Mouse (Mus musculus) midbrain, postnatal 0 days (tissue): ENCODE data around the gene Ttc6. TPM values are rescaled to one million over a fixed set of nuclear protein-coding genes. Genes with fewer than 3 reads are reported as not detected.

Source experiments
- ATAC-seq: fragments of 200-750 bp; cut with Nextera tagmentation; 2 replicates; pipeline ENCODE4 v1.8.0; 2017; ENCODE audit warnings: moderate number of reproducible peaks, mild to moderate bottlenecking, moderate TSS enrichment, moderate library complexity; ENCODE audit not compliant: low FRiP score
- DNase-seq: peaks from one replicate; pipeline ENCODE4 v3.0.0-alpha.2; 2015; ENCODE audit warnings: low spot score
- H3K27ac ChIP-seq: fragments of 300-500 bp; sonication (generic); 2 replicates; pipeline ENCODE4 v1.5.1; 2014; ENCODE audit warnings: low read depth, mild to moderate bottlenecking, low read length, mixed read lengths
- H3K27me3 ChIP-seq: fragments of 300-500 bp; sonication (generic); 2 replicates; pipeline ENCODE4 v1.6.1; 2014; ENCODE audit warnings: low read length, control low read depth, mixed read lengths; ENCODE audit not compliant: insufficient read depth
- H3K36me3 ChIP-seq: fragments of 300-500 bp; sonication (generic); 2 replicates; pipeline ENCODE4 v1.6.1; 2014; ENCODE audit warnings: low read length, control low read depth, mixed read lengths; ENCODE audit not compliant: insufficient read depth
- H3K4me1 ChIP-seq: fragments of 300-500 bp; sonication (generic); 2 replicates; pipeline ENCODE4 v1.6.1; 2014; ENCODE audit warnings: mild to moderate bottlenecking, control low read depth, antibody characterized with exemption, low read length, mixed read lengths; ENCODE audit not compliant: insufficient read depth
- H3K4me2 ChIP-seq: fragments of 300-500 bp; sonication (generic); 2 replicates; pipeline ENCODE4 v1.6.1; 2014; ENCODE audit warnings: low read depth, mild to moderate bottlenecking, low read length, mixed read lengths; ENCODE audit not compliant: poor library complexity, severe bottlenecking
- H3K4me3 ChIP-seq: fragments of 300-500 bp; sonication (generic); 2 replicates; pipeline ENCODE4 v1.5.1; 2014; ENCODE audit warnings: low read depth, mild to moderate bottlenecking, low read length, moderate library complexity
- H3K9ac ChIP-seq: fragments of 300-500 bp; sonication (generic); replicated peaks from 2 replicates; pipeline ENCODE4 v1.6.1; 2014; ENCODE audit warnings: mild to moderate bottlenecking, low read length, moderate library complexity, mixed read lengths; ENCODE audit not compliant: poor library complexity, severe bottlenecking
- H3K9me3 ChIP-seq: fragments of 300-500 bp; sonication (generic); 2 replicates; pipeline ENCODE4 v1.6.1; 2016; ENCODE audit warnings: low read length, control low read depth
- CTCF ChIP-seq: IDR thresholded peaks from 2 replicates; pipeline ENCODE4 v1.5.1; 2016; ENCODE audit warnings: antibody characterized with exemption, mild to moderate bottlenecking
- WGBS: fragments of 180-500 bp; shearing (Covaris S2); extraction: QIAGEN DNeasy Blood & Tissue Kit; methylation state at CpG from one replicate; pipeline ENCODE4 v1.1.7; 2014; 5-methylcytosine and 5-hydroxymethylcytosine counted together
- polyA plus RNA-seq: library from polyadenylated mRNA; unstranded; fragments of >200 nt; fragmentation: Nextera tagmentation; extraction: Ambion mirVana; gene quantifications from 2 replicates; pipeline ENCODE4 v1.2.1, GENCODE M21; 2015
- total RNA-seq: library from RNA; depleted of rRNA; stranded (reverse); fragments of >200 nt; gene quantifications from 2 replicates; pipeline ENCODE4 v1.2.3, GENCODE M21; 2014

Gene Ttc6
- total and polyA plus RNA-seq, 2 experiments from 2014 or later = 0.91 to 2.2 TPM

- no peak for TF ChIP-seq CTCF
- H3K4me1 ChIP-seq = no peaks in the 10 kb centered on the region
- WGBS = 91% methylated on average over 4 of the region's 4 CpGs
Observed at GRCm38 (mm10) chr12:57615137-57615536, 51.2 kb downstream of the Ttc6 start.

DNA sequence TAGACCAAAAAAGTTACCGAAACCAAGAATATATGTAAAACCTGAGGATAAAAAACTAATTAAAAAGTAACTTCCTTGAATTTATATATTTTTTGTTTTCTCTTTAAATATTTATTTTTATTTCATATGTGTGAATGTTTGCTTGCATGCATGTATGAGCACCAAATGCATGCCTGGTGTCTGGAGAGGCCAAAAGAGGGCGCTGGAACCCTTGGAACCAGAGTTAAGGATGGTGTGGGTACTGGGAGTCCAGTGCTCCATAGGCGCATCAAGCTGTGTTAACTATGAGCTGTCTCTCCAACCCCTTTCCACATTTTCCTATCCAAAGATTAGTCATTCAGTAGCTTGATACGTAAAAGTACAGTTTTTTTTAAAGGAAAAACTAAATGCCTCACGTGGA is 58.1 kb downstream of the Ttc6 start:
- no peak for TF ChIP-seq CTCF
- Histone ChIP-seq H3K9me3 (no peaks in the 10 kb centered on the region), H3K9ac (no peak overlapping the region), H3K27ac (no peak overlapping the region), H3K27me3 (no peaks in the 10 kb centered on the region), H3K4me2 (no peak overlapping the region), H3K4me3 (no peak overlapping the region), H3K4me1 (no peaks in the 10 kb centered on the region), H3K36me3 (no peaks in the 10 kb centered on the region)
- WGBS = 72% methylated on average over 5 of the region's 5 CpGs
- DNase-seq = no peak
- no peak for ATAC-seq

More at GRCm38 (mm10) chr12:57615137-57615536, 51.2 kb downstream of the Ttc6 start:
- no peak for DNase-seq
- Histone ChIP-seq H3K4me3 (no peak overlapping the region), H3K9ac (no peak overlapping the region), H3K36me3 (no peaks in the 10 kb centered on the region), H3K27ac (no peak overlapping the region), H3K4me2 (no peak overlapping the region), H3K9me3 (no peaks in the 10 kb centered on the region), H3K27me3 (no peaks in the 10 kb centered on the region)
- no peak for ATAC-seq

GRCm38 (mm10) chr12:57623264-57623663 is 59.4 kb downstream of the Ttc6 start:
- TF ChIP-seq CTCF = no peak
- Histone ChIP-seq H3K4me1 (no peaks in the 10 kb centered on the region), H3K4me3 (no peak overlapping the region), H3K36me3 (no peaks in the 10 kb centered on the region), H3K9ac (no peak overlapping the region), H3K9me3 (no peaks in the 10 kb centered on the region), H3K27me3 (no peaks in the 10 kb centered on the region), H3K27ac (no peak overlapping the region), H3K4me2 (no peak overlapping the region)
- 52% methylated on average over 7 of the region's 7 CpGs for WGBS
- DNase-seq (no peak), ATAC-seq (no peak)

DNA sequence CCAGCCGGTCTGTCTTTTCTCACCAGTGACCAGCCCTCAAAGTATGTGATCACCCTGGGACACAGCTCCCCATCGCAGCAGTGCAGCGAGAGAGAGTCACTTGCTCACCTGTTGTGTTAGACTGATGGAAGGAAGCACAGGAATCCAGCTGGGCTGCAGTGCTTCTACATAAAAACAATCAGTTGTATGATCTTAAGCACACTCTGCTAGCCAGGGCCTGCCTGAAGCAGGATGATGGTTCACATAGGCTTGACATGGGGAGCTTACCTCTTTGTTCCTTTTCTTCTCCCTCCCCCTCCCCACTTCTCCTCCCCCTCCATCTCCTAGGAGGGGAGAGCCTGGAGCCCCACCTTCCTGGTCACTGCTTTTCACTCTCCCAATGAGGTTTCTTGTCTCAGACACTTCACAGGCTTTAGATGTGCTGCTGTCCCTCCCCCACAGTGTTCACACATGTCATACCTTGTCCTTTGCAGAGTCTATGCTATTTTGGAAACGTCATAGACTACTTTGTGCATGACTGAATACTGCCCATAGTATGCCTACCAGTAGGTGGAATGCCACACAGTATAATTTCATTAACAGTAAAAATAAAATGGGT is 60.2 kb downstream of the Ttc6 start:
- Histone ChIP-seq H3K9ac (no peak overlapping the region), H3K9me3 (no peaks in the 10 kb centered on the region), H3K27ac (no peak overlapping the region), H3K36me3 (no peaks in the 10 kb centered on the region), H3K4me3 (no peak overlapping the region), H3K4me1 (no peaks in the 10 kb centered on the region), H3K4me2 (no peak overlapping the region), H3K27me3 (no peaks in the 10 kb centered on the region)
- DNase-seq (no peak), ATAC-seq (peak; percentile 41; the same call in 1 of the 2 replicates)
- 24% methylated on average over 4 of the region's 4 CpGs for WGBS
- no peak for TF ChIP-seq CTCF

DNA sequence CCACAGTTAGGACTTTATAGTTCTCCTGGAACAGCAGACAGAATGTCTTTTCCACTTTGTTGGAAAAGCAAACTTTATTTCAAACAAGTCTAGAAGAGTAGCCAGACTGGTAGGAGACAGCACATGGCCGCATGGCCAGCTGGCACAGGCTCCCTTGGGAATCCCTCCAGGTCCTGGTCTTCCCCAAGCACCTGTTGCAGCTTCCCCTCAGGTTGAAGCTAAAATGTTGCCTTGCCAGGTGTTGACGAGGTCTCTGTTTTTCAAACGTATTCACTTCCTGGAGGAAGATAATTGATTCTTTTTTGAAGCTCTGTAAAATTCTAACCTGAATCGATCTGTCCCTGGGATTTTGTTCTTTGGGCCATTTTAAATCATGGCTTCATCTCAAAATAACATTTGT is 86.1 kb downstream of the Ttc6 start:
- WGBS = 85% methylated on average over 4 of the region's 4 CpGs

DNA sequence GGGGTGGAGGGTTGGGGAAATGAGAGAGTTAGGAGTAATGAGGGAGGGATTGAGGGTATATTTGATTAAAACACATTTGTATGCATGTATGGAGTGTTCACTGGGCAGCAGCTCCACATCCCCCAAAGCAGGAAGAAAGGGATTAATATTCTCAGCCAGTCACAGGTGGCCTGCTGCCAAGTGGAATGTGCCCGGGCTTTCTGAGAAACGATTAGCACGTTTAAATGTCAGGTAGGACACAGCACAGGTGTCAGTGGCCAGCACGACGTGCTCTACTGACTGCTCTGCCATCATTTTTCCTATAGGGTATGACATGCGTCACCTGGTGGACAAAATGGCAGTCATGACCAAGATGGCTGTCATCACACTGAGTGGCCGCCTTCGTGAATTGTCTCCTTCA is 86.8 kb downstream of the Ttc6 start:
- no peaks in the 10 kb centered on the region for H3K36me3 ChIP-seq
- WGBS = 85% methylated on average over 8 of the region's 8 CpGs
- no peak overlapping the region for H3K9ac ChIP-seq
- no peak overlapping the region for H3K4me2 ChIP-seq
- no peak overlapping the region for H3K4me3 ChIP-seq
- ATAC-seq (no peak; the same call in 1 of the 2 replicates), DNase-seq (no peak)
- no peaks in the 10 kb centered on the region for H3K27me3 ChIP-seq
- H3K27ac ChIP-seq = no peak overlapping the region
- H3K9me3 ChIP-seq = no peaks in the 10 kb centered on the region
- no peaks in the 10 kb centered on the region for H3K4me1 ChIP-seq
- no peak for TF ChIP-seq CTCF

More for the DNA sequence above, 86.1 kb downstream of the Ttc6 start:
- Histone ChIP-seq H3K36me3 (no peaks in the 10 kb centered on the region), H3K27ac (no peak overlapping the region), H3K4me1 (no peaks in the 10 kb centered on the region), H3K4me3 (no peak overlapping the region), H3K9ac (no peak overlapping the region), H3K4me2 (no peak overlapping the region), H3K9me3 (no peaks in the 10 kb centered on the region), H3K27me3 (no peaks in the 10 kb centered on the region)
- no peak for TF ChIP-seq CTCF
- no peak for DNase-seq
- no peak for ATAC-seq
